Mouse (Mus musculus): ENCODE measurements around the gene Itpk1.
"Not testable (repeated sequence)": the region's sequence is repeated elsewhere in the genome, so short reads cannot be mapped to it uniquely, and the experiment has no call there.

The Itpk1 gene

GRCm38 (mm10) chr12:102660906-102661651, 43.7 kb downstream of the Itpk1 start:
- no peak for DNase-seq (ENCODE audit: low read depth, low spot score)

- DNase-seq (ENCODE audit: low read depth, low spot score), result no peak
Measured at GRCm38 (mm10) chr12:102653003-102653402, 51.7 kb downstream of the Itpk1 start.

DNA sequence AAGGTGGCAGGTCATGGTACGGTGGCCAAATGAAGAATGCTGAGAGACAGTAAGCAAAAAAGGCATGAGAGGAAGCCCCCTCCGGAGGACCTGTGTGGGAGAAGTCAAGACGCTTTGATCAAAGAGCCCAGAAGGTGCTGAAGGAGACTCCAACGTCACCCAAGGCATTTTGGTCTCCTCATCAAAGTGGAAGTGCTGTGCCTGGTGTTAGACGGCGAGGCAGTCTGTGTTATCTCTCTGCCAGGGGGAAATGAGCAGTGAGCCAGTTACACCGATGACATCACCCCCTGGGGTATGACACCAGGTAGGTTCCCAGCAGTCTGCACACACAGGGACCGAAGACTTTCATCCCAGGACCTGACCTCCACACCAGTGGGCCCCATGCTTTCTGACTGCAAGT, 52.3 kb downstream of the Itpk1 start:
- DNase-seq (ENCODE audit: low read depth, low spot score), result no peak

DNA sequence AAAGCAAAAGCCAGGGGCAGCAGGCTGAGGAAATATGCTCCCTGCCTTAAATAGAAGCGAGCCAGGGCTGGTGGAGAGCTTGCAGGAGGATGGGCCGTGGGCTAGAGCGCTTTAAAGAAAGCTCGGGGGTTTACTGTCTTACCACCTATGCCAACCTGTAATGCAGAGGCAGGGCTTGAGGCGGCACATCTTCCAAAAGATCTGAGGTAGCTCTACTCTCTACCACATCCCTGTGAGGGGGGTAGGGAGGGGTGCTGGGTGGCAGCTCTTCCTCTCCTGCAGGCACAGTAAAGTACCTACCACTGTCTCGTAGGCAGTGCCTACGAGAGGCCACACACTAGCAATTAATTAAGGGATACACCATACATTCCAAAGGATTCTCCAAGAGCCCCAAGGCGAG, 52.9 kb downstream of the Itpk1 start:
- DNase-seq (ENCODE audit: low read depth, low spot score), result no peak

- no peak for DNase-seq (ENCODE audit: low read depth, low spot score)
Measured at GRCm38 (mm10) chr12:102651401-102651800, 53.3 kb downstream of the Itpk1 start.

- DNase-seq (ENCODE audit: low read depth, low spot score), result no peak
Measured at GRCm38 (mm10) chr12:102650649-102651048, 54.1 kb downstream of the Itpk1 start.

DNA sequence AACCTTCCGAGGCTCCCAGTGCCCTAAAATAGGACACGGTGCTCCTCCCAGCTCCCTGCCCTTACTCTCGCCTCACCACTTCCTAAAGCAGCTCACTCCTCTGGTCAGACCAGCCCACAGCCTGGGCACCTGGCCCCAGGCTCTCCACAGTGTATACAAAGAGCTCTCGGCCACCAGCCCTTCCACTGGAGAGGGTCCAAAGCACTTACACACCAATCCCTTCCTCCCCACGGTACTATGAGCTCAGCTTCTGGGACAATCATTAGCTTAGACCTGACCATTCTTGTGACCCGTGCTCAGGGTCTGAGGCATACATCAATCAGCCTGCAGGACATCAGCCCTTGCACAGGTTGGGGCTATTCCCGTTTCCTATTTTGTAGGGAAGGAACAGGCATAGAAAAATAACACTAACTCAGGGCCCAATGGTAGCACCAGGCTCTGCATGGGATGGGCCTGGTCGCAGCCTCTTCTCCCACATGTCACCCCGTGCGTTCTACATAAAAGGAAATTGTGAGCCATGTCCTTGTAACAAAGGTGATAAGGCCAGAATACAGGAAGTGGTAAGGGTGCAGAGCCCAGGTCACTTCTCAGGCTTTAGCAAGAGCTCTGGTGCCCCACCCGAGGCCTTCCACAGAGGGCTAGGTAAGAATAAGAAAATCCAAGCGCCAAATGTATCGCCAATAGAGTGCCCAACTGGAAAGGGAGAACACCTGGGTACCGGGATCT, 56.7 kb downstream of the Itpk1 start:
- DNase-seq (ENCODE audit: low read depth, low spot score), result no peak

DNA sequence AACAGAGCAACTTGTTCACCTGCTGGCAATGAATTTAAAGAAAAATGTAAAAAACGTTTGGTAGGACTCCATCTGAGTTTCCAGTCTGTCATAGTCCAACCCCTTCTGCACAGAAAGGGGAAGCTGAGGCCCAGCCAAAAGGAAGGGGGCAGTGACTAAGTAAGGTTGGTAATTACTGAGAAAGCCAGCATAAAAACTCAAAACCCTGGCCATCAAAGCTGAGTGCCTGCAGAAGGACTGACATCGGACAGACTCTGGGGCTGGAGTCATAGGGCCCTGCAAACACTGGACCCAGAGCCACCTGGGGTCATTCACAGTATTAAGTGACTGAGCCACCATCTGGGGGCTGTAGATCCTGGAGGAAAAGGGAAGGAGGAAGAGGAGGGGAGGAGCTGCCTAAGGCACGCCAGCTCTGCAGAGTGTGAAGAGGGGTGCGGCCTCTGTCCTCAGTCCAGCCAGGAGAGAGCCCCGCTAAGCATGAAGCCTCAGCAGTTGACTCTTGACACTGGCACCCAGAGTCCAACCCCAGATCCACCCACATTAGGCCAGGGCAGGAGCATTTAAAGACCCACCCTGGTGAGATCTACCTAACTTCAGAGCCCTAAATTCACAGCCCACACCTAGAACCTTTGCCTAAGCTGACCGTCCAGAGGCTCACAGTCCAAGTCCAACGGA, 58.0 kb downstream of the Itpk1 start:
- no peak for DNase-seq (ENCODE audit: low read depth, low spot score)

- DNase-seq (ENCODE audit: low read depth, low spot score), result no peak
Measured at GRCm38 (mm10) chr12:102645911-102646585, 58.7 kb downstream of the Itpk1 start.

DNA sequence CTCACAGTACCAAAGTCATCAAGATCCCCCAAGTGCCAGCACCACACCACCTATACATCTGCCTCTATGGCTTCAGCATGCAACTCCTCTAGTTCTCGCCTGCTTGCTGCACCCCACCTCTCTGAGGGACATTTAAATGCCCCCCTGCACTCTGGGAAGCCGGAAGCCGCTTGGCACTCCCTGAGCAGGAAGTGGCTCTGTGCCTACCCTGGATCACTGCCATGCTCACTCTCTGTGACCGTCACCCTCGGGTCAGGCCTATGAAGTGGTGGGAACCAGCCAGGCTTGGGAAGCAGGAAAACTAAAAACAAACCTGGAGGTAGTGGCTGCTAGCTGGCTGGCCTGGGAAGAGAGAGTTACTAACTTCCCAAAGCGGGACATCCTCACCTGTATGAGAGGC, 61.4 kb downstream of the Itpk1 start:
- no peak for DNase-seq (ENCODE audit: low read depth, low spot score)

GRCm38 (mm10) chr12:102640436-102641163, 64.1 kb downstream of the Itpk1 start:
- DNase-seq (ENCODE audit: low read depth, low spot score), result no peak

DNA sequence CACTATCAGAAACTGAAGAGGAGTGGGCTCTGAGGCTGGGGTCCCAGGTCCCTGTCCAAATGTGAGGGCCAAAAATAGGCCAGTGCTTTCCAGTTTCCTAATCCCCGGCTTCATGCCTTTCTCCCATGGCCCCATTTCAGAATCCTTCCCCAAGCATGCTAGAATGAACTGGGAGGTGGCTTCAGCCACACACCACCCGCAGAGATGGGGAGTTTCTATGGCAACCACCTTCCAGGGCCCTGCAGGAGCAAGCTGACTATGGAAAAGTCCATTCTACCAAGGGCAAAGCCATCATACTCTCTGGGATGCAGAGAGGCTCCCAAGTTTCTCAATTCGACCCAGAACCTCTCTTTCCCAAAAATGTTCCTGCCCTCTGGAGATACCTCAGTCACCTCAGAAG, 65.9 kb downstream of the Itpk1 start:
- no peak for DNase-seq (ENCODE audit: low read depth, low spot score)

GRCm38 (mm10) chr12:102637235-102637634, 67.5 kb downstream of the Itpk1 start:
- no peak for DNase-seq (ENCODE audit: low read depth, low spot score)

DNA sequence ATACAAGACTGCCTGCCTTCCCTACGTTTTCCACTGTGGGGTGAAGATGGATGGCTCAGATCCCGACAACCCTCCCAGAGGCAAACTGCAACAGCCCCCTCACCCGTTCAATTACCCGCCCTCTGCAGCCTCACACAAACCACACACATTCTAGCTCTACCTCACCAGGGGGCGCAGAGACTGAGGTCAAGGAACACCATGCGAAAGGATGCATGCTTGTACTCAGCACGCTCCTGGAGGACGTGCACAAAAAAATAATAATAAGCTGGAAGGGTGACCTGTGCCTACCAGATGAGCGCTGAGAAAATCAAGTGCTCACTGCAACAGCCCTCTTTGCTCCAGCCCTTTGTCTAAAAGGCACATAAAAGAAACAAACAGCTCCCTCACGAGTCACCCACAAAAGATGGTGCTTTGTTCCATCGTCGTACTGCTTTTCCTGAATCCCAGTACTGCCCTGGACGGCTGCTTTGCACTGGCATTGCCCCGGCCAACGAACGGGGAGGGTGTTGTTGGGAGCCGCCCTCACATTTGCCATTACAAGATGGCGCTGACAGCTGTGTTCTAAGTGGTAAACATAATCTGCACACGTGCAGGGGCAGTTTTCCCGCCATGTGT, 70.2 kb downstream of the Itpk1 start:
- no peak for DNase-seq (ENCODE audit: low read depth, low spot score)

- DNase-seq (ENCODE audit: low read depth, low spot score), result no peak
Measured at GRCm38 (mm10) chr12:102633083-102633501, 71.6 kb downstream of the Itpk1 start.

DNA sequence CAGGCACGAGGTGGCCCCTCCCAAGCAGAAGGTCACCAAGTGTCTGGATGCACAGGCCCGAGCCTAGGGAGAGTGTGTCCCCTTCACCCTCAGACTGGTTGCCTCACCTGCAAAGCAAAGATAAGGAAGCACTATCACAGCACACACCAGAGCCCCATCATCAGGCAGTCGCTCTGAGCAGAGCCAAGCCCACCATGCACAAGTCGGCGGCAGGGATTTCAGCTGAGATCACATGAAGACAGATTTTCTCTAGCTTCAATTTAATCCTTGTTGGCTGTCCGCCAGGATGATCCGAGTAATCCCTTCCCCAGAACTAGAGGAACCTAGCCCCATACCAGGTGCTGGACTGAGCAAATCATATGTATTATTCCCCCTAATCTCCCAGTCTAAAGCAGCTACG, 73.0 kb downstream of the Itpk1 start:
- no peak for DNase-seq (ENCODE audit: low read depth, low spot score)

DNA sequence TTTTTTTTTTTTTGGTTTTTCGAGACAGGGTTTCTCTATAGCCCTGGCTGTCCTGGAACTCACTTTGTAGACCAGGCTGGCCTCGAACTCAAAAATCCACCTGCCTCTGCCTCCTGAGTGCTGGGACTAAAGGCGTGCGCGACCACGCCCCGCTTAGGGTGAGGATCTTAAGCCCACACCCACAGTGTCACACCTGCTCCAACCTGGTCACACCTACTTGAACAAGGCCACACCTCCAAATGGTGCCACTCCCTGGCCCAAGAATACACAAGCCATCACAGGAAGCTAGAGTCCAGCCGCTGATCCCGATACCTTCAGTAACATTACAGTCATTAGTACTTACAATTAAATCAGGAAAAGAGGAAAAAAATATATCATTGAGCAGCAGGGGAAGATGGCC, 74.3 kb downstream of the Itpk1 start:
- DNase-seq (ENCODE audit: low read depth, low spot score), result not testable (repeated sequence)

- no peak for DNase-seq (ENCODE audit: low read depth, low spot score)
Measured at GRCm38 (mm10) chr12:102628221-102628620, 76.5 kb downstream of the Itpk1 start.

DNA sequence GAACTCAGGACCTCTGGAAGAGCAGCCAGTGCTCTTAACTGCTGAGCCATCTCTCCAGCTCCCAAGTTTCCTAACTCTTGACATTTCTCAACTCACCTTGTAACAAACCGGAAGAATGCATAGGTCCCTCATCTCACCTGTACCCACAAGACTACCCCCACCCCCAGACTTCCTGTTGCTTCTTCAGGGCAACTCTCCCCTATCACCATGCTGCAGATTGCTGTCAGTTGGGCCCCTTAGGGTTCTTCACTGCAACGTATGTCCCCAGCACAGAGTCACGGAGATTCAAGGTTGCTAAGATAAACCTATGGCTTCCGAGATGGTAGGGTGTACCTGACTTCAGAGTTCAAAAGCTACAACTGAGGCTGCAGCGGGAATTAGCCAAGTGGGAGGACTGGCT, 77.2 kb downstream of the Itpk1 start:
- no peak for DNase-seq (ENCODE audit: low read depth, low spot score)

DNA sequence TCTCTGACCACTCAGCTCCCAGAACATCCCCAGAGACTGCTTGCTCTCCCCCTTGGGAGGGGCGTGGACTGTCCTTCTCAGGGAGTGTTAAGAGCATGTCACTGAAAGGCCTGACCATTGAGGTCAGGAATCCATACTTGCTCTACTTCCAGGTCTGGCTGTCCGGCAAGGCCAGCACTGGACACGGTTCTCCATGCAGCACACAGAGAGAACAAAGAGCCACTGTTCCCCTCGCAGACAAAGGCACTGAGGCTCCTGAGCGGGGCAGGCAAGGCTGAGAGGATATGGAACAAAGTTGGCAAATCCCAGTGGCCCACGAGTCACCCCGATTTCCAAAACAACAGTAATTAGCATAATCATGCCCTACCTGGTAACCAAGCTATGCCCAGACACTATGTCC, 77.9 kb downstream of the Itpk1 start:
- no peak for DNase-seq (ENCODE audit: low read depth, low spot score)

- no peak for DNase-seq (ENCODE audit: low read depth, low spot score)
Measured at GRCm38 (mm10) chr12:102625717-102626116, 79.0 kb downstream of the Itpk1 start.
